Mouse (Mus musculus): ENCODE measurements around the gene Gpbp1.

Gene Gpbp1

DNA sequence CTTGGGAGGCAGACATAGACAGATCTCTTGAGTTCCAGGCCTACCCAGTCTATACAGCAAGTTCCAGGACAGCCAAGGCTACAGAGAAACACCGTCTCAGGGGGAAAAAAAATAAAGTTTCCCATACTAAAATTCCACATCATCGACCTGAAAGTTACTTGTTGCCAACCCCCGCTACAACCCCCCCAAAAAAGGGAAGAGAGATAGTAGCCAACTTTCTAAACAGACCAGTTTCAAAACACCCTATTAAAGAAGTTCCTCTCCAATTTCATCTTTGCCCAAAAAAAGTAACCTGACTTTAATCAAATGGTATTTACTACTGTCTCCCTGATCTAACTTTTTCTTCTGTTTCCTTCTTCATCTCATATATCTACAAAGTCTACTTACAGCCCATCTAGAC is 22.6 kb downstream of the Gpbp1 start:
- DNase-seq (ENCODE audit: low spot score): no peak

DNA sequence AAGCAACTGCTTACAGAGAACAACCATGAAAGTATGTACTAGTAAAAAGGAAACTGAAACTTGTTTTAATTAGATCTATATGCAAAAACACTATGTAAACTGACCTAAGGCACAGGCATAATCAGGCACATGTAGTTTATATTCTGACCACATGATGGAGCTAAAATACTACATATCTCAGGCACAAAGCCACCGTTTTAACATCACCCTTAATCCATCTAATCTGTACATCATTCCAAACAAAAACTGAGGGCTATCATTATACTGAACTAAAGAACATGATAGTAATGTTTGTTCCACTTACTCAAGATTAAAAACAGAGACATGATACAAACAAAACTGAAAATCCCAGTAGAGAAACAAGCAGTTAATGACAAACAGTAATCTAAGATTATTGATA is 28.5 kb downstream of the Gpbp1 start:
- DNase-seq (ENCODE audit: low spot score): peak; percentile 78

DNA sequence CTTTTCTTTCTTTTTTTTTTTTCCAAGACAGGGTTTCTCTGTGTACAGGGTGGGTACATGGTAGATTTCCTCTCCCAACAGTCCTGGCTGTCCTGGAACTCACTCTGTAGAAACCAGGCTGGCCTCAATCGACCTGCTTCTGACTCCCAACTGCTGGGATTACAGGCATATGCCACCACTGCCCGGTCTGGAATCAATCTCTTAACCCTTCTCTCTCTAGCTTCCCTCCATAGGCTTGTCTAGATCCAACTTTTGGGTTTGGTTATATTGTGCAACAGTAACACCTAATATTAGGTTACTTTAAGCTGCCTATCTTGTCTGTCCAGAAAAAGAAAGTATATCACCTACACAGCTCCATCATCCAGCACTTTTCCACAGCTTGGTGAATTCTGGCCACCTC is 33.1 kb downstream of the Gpbp1 start:
- no peak for DNase-seq (ENCODE audit: low spot score)

DNA sequence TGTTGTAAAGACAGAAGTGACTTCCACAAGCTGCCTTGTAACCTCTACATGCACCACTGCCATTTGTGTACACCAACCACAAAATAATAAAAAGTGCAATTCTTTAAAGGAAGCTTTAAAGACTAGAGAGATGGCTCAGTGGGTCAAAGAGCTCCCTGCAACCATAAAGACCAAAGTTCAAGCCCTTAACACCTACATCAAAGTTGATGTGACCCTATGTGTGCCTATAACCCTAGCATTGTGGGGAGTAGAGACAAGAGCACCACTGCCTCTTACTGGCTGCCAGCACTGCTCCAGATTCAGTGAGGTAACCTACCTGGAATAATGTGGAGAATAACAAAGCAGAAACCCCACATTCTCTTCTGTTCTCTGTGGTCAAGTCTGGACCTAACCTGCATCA is 45.6 kb downstream of the Gpbp1 start:
- DNase-seq (ENCODE audit: low spot score): no peak

DNA sequence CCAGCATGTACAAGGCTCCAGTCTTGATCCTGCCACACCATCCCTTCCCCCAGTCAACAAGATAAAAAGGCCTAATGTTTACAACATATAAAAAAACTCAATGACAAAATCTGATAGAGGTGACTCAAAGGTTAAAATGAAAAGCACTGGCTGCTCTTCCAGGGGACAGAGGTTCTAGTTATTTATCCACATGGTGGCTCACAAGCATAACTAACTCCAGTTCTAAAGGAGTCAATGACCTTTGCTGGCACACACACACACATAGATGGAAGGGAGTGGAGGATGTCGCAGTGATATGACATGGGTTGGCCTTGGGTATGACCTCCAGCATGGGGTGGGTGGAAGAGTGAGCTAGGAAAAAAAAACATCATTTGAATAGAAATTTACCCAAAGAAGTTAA is 58.7 kb downstream of the Gpbp1 start:
- no peak for DNase-seq (ENCODE audit: low spot score)

DNA sequence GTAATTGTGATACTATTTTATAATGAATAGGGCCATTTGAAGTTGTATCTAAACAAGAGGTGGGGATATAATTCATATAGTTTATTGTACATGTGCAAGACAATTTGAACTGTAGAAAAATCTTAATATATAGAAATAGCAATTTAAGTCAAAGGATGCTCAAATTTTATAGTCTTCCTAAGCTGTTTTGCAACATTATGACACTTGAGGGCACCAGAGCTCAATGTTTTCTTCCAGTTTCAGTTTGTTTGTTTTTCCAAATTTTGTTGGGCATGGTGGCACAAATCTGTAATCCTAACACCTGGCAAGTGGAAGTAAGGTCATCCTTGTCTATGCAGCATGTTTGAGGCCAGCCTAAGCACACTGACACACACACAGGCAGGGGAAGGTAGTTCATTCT is 68.6 kb downstream of the Gpbp1 start:
- no peak for DNase-seq (ENCODE audit: low spot score)

DNA sequence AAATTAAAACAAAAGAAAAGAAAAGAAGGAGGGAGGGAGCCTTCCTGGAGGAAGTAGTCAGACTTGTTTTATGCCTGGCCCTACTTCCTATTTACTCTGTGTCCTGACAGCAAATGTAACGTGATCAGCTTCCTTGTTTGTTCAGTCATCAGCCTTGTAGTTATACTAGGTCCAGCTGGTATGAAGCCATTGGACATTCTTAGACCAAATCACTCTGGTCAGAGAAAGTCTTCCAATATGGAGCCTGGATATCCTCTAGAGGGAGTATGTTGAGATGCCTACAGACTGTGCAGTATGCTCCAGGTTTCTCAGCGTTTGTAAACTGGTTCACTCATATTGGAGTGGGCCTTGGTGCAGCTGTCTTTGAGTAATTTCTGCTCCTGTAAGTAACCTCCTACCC is 71.8 kb downstream of the Gpbp1 start:
- no peak for DNase-seq (ENCODE audit: low spot score)

DNA sequence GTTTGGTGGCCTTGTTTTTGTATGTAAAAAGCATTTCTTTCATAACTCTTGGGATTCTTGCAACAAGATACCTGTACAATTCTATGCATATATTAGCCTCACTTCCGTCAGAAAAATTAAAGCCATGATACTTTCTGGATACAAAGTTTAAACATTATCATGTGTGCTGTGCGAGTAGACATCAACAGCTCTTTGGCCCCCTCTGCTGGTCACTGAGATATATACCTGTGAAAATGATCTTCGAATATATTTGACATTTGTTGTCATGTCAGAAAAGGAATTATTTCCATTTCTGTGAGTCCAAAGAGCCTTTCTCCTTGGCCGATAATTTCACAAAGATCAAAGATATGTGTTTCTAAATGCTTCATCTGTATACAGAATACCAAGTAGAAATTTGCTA is 76.8 kb downstream of the Gpbp1 start:
- peak; percentile 72 for DNase-seq (ENCODE audit: low spot score)

DNA sequence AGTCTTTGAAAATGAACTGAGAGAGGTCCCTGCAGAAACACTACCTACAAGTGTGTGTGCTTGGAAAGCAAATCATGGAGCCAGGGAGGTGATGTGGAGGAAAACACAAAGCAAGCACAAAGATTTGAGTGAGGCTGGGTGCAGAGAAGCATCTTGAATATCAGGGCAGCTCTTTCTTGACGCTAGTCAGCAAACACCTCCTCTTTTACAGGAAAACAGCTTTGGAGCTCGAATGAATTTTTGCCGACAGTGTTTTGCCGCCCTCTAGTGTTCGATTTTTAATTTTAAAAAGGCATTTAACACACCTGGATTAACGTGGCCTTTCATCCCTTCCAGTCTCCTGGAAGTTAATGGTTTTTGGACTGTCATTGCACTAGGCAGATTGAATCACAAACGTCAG is 79.1 kb downstream of the Gpbp1 start:
- DNase-seq (ENCODE audit: low spot score): peak; percentile 76

DNA sequence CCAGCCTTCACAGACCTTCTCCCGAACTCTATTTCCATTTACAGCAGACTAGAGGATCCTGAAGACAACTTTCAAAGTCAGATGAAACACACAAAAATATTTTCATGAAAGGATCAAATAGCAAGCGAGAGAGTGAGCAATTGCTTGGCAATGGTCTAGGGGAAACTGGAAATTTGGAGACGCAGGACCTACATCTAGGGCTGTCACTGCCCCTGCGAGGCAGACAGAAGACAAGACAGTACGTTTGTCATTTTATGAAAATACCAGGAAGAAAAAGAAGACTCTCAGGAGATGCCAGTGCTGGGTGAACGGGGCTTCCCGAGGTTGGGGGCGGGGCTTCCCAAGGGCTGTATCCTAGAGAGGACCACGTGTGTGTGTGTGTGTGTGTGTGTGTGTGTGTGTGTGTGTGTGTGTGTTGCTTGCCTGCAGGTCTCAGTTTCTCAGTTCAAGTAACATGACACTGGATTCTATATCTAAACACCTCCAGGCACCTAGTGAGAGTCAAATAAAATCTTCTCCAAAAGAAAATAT is 83.0 kb downstream of the Gpbp1 start:
- DNase-seq (ENCODE audit: low spot score): no peak

DNA sequence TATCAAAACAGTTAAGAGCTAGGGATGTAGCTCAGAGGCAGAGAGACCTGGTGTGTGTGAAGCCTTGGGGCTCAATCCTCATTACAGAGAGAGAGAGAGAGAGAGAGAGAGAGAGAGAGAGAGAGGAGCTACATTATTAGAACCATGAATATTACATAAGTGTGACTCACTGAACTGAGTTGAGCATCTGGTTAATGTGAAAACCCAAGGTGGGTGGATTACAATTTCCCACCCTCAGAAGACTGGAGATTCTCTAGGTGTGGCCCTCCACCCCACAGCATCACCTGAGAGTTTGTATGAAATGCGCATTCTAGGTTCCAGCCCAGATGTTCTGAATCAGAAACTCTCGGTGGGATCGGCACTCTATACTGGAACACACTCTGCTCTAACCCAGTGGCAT is 84.0 kb downstream of the Gpbp1 start:
- no peak for DNase-seq (ENCODE audit: low spot score)

DNA sequence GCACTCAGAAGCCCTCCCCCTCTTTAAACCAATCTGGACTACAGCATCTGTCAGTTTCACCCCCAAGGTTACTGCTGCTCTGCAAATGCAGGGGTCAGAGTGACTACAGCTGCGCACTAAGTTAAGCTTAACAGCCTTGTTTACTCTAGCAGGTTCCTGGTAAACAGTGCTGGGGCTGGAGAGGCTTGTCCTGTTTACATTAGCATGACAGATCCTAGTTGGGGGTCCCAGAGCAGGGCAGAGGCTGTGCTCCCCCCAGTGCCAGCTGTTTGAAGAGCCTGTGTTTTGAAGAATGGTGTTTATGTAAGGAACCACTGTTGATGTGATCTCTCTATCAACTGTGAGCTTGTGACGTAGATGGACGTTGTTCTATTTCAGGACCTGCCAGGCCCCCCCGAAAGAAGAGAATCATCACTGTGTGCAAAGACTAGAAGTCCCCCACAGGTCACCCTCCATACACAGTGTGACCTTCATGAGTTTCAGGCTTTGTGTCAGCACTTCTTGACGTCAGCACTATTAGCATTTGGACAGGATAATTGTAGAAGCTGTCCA is 92.2 kb downstream of the Gpbp1 start:
- DNase-seq (ENCODE audit: low spot score): no peak

DNA sequence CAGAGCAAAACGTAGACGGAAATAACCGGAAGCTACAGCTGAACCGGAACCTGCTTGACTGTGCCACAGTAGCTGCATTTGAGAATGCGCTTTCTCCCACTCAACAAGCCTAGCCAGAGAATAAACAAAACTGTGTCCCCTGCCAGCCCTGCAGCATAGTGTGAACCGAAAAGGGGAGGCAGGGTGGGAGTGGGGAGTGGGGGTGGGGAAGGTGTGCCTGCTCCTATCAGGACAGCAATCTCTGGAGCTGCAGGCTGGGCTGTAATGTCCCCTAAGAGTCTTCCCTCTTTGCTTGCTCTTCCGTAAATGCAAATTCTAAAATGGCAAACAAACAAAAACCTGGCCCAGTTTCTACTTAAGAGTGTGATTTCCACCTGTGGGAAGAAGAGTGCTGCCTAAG is 92.8 kb downstream of the Gpbp1 start:
- no peak for DNase-seq (ENCODE audit: low spot score)

DNA sequence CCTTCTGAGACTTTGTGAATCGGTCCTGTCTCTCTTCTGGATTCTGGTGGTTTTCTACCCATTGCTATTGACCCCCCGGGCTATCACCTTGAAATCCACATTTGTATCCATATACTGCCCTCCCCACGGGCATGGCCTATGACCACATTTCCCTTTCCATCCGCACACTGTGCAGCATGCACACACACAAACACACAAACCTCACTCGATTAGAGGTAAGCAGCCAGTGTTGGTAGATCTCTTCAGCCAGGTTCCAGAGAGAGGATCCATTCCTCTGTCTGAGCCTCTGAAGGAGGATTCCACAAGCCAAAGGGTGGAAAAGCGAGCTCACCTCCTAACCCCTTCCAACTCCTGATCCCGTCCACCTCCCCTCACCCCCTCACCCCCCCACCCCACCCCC is 94.4 kb downstream of the Gpbp1 start:
- DNase-seq (ENCODE audit: low spot score): no peak

DNA sequence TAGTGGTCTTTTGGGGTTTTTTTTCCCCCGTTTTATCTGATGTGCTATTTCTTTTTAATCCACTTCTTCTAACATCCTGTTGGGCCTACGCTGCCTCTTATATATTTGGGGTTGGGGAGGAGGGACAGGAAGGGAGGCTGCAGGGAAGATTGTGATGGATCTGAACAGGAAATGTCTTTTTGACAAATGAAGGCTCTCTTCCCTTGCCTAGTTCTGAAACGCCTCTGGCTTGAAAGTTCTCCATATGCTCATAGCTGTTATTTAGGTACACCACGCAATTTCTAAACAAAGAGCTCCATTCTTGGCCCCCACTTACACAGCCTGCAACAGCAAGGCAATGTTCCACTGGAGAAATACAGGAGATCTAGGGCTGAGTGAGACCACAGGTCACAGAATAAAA is 95.0 kb downstream of the Gpbp1 start:
- no peak for DNase-seq (ENCODE audit: low spot score)

DNA sequence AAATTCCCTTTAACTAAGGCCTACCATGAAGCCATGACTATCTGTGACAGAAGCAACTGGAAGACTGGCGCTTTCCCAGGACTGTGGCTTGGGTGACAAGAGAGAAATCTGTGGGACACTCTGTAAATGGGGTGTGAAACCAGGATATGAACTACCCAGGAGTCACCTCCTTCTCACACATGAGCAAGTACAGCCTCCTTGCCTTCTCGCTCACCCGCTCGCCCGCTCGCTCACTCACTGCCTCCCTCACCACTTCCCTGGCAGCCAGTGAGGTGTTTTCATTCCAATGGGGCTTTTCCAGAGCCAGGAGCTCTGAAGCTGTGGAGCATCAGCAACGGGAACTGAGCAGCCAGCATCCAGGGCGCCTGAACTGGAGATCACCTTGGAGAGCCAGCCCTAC is 95.6 kb downstream of the Gpbp1 start:
- DNase-seq (ENCODE audit: low spot score): no peak

DNA sequence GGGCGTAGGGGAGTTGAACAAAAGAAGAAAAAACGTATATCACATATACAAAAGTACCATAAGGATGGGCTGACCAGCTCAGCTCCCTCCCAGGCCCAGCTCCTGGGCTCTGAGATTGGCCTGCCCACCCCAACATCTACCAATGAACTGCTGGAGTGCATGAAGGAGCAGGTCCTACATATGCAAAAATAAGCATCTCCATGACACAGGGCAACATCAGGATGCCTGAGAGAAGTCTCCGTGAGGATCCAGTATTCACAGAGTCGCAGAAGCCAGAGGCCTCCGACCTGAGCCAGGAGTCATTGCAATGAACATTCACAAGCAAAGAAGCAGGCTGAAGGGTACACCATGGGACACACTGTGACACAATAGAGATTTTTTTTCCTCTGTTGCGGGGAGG is 96.5 kb downstream of the Gpbp1 start:
- DNase-seq (ENCODE audit: low spot score): no peak

DNA sequence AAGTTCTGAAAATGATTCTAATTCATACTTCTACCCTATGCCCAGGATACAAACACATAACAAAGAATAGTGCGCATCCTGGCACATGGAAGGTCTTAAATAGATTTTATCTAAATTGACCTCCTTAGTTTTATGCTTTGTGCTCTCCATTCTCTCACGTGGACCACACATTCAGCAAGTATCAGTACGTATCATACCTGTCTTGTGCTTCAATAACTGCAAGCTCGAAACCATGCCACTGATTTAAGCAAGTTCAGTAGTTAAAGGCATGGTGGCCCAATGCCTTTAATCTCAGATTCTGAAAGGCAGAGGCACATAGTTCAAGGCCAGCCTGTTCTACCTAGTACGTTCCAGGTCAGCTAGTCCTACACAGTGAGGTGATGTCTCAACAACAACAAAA is 98.5 kb downstream of the Gpbp1 start:
- DNase-seq (ENCODE audit: low spot score): no peak

DNA sequence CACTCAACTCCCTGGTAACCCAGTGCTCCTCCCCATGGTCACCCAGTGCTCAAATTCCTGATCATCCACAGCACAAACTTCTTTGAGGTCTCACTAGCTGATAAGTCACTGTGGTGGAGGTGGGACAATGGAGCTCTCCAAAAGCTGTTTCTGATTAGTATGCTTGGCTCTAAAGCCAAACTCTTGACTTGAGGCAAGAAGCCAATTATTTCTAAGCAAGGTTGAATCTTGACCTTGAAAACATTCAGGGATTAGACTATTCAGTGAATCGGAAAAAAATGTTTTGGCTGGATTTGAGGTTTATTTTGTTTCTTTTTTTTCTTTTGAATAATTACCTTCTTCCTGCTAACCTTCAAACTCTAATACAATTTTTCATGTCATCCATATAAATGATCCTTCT is 98.9 kb downstream of the Gpbp1 start:
- no peak for DNase-seq (ENCODE audit: low spot score)

DNA sequence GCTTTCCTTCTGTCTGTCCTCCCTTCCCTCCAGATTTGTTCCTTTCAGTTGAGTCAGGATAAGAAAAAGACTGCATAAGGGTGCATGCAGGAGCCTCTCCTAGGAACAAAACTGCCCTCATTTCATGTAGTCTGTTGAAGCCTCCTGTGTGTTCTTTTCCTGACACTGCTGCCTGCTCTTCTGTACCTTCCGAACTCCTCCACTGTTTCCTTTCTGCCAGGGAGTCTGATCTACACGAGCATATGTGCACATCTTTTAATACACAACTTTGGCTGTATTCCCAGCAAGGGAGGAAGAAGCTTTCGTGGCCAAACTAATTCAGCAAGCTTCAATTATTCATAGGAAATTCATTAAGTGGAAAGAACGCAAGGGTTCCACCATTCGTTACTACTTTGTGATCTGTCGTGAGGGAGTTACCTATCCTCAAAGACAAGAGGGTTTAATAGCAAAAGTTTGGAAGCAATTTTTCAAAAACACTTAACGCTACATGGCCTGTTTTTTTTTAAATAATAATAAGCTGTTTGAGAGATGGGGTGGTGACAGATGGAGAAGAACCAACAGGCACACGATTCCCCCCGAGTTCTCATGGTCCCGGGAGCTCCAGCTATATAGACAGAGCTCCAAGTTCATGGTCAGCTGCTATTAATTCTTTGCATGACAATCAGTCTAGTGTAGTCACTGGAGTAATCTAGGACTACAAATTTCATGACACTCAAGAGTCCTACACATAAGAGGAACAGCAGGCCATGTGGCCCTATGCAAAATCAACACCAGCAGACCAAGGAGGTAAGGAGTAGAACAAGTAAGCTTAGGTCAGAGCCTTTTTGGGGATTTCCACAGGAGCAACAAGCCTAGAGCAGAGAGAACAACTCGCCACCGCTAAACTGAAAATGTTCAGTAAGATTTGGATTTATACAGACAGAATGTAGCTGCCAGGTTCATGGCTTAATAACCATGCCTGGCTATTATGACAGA is 105.6 kb downstream of the Gpbp1 start:
- no peak for DNase-seq (ENCODE audit: low spot score)
